Mouse (Mus musculus): Measurements from ENCODE around the gene Utp11.

DNA sequence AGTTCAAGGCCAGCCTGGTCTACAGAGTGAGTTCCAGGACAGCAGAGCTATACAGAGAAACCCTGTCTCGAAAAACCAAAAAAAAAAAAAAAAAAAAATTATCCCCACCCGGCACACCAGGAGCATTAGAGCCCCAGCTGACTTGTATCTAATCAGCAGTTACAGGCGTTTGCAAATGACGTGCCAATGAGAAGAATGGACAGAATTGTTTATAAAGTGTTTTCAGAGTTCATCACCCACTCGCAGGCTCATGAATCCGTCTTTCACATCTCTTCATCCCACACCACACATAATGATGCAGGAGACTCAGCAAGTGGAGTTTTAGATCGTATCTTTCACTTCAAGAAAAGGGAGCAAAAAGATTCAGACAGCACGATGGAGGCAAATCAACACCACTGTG, 7.9 kb downstream of the Utp11 start:
- TF ChIP-seq MAFK (IDR thresholded peaks at IDR 0.05; ENCODE audit: insufficient read depth, low read depth, low read length) (no peak), ZNF384 (IDR thresholded peaks at IDR 0.05; ENCODE audit: low read depth, low read length) (no peak), ZC3H11A (IDR thresholded peaks at IDR 0.05; ENCODE audit: borderline replicate concordance, low read depth, low read length) (no peak), CHD2 (IDR thresholded peaks at IDR 0.05; ENCODE audit: low read depth, low read length) (no peak)
